Mouse (Mus musculus): ENCODE measurements at regions not wholly inside any gene's neighbourhood (a gene's known extent, or its start where the extent isn't known, plus 50 kb on each side); places are given as distances from the start of the nearest gene placed in this dataset.

GRCm38 (mm10) chr12:97929877-97930276 is 329.4 kb downstream of the Galc start:
- no peak for ATAC-seq (replicated peaks; ENCODE audit: poor library complexity)

GRCm38 (mm10) chr12:97927036-97927435 is 332.2 kb downstream of the Galc start:
- ATAC-seq (replicated peaks; ENCODE audit: poor library complexity): no peak

GRCm38 (mm10) chr12:97921349-97922264 is 337.7 kb downstream of the Galc start:
- no peak for ATAC-seq (replicated peaks; ENCODE audit: poor library complexity)

- no peak for ATAC-seq (replicated peaks; ENCODE audit: poor library complexity)
Measured at GRCm38 (mm10) chr12:97918416-97918815, 340.8 kb downstream of the Galc start.

GRCm38 (mm10) chr12:97915026-97915425 is 344.2 kb downstream of the Galc start:
- ATAC-seq (replicated peaks; ENCODE audit: poor library complexity): no peak

GRCm38 (mm10) chr12:97912730-97913129 is 346.5 kb downstream of the Galc start:
- no peak for ATAC-seq (replicated peaks; ENCODE audit: poor library complexity)

GRCm38 (mm10) chr12:97899266-97899665 is 360.0 kb downstream of the Galc start:
- ATAC-seq (replicated peaks; ENCODE audit: poor library complexity): no peak

- no peak for ATAC-seq (replicated peaks; ENCODE audit: poor library complexity)
Measured at GRCm38 (mm10) chr12:97898178-97898577, 361.1 kb downstream of the Galc start.

GRCm38 (mm10) chr12:97895981-97896380 is 363.3 kb downstream of the Galc start:
- no peak for ATAC-seq (replicated peaks; ENCODE audit: poor library complexity)

GRCm38 (mm10) chr12:97888801-97889455 is 370.3 kb downstream of the Galc start:
- no peak for ATAC-seq (replicated peaks; ENCODE audit: poor library complexity)

GRCm38 (mm10) chr12:97888291-97888800 is 370.9 kb downstream of the Galc start:
- ATAC-seq (replicated peaks; ENCODE audit: poor library complexity): no peak

- no peak for ATAC-seq (replicated peaks; ENCODE audit: poor library complexity)
Measured at GRCm38 (mm10) chr12:97882439-97882838, 376.8 kb downstream of the Galc start.

GRCm38 (mm10) chr12:97872391-97872790 is 386.9 kb downstream of the Galc start:
- ATAC-seq (replicated peaks; ENCODE audit: poor library complexity): peak; percentile 94

GRCm38 (mm10) chr12:97862921-97863320 is 396.3 kb downstream of the Galc start:
- ATAC-seq (replicated peaks; ENCODE audit: poor library complexity): no peak

GRCm38 (mm10) chr12:97836202-97836908 is 422.9 kb downstream of the Galc start:
- no peak for ATAC-seq (replicated peaks; ENCODE audit: poor library complexity)

- ATAC-seq (replicated peaks; ENCODE audit: poor library complexity): no peak
Measured at GRCm38 (mm10) chr12:97793364-97794120, 465.7 kb downstream of the Galc start.

- ATAC-seq (replicated peaks; ENCODE audit: poor library complexity): no peak
Measured at GRCm38 (mm10) chr12:97783476-97783875, 475.8 kb downstream of the Galc start.

GRCm38 (mm10) chr12:97759116-97759515 is 500.1 kb downstream of the Galc start:
- no peak for ATAC-seq (replicated peaks; ENCODE audit: poor library complexity)

GRCm38 (mm10) chr12:97758624-97759023 is 500.6 kb downstream of the Galc start:
- no peak for ATAC-seq (replicated peaks; ENCODE audit: poor library complexity)

GRCm38 (mm10) chr12:97750166-97750565 is 509.1 kb downstream of the Galc start:
- ATAC-seq (replicated peaks; ENCODE audit: poor library complexity): no peak

- no peak for ATAC-seq (replicated peaks; ENCODE audit: poor library complexity)
Measured at GRCm38 (mm10) chr12:97740927-97741326, 518.3 kb downstream of the Galc start.
